Mouse (Mus musculus): Measurements from ENCODE around the gene Mov10l1. TPM values are rescaled to one million over a fixed set of nuclear protein-coding genes. Genes with fewer than 3 reads are reported as not detected.
A peak's percentile ranks its signal among the peaks of the same experiment; 100 is the strongest.

The Mov10l1 gene
- polyA plus RNA-seq, 1 experiment from 2014 or later: 0.31 TPM

GRCm38 (mm10) chr15:89001245-89001644, 18.5 kb downstream of the Mov10l1 start:
- WGBS: 66% methylated on average over 3 of the region's 3 CpGs
- Histone ChIP-seq H3K4me3 (ENCODE audit: low read length) (no peak overlapping the region), H3K9ac (replicated peaks; ENCODE audit: low read length) (no peak overlapping the region), H3K27me3 (ENCODE audit: insufficient read depth, low read length) (no peaks in the 10 kb centered on the region), H3K36me3 (ENCODE audit: insufficient read depth, low read length) (no peaks in the 10 kb centered on the region), H3K27ac (ENCODE audit: low read length) (no peak overlapping the region), H3K4me2 (replicated peaks; ENCODE audit: low read depth, low read length) (no peak overlapping the region), H3K9me3 (ENCODE audit: low read length) (no peaks in the 10 kb centered on the region), H3K4me1 (ENCODE audit: insufficient read depth, low read length) (no peaks in the 10 kb centered on the region)
- no peak for ATAC-seq (ENCODE audit: low FRiP score, low TSS enrichment)

- H3K4me3 ChIP-seq (ENCODE audit: low read length): no peak overlapping the region
- H3K27ac ChIP-seq (ENCODE audit: low read length): no peak overlapping the region
- H3K4me1 ChIP-seq (ENCODE audit: insufficient read depth, low read length): no peaks in the 10 kb centered on the region
- H3K36me3 ChIP-seq (ENCODE audit: insufficient read depth, low read length): no peaks in the 10 kb centered on the region
- no peaks in the 10 kb centered on the region for H3K27me3 ChIP-seq (ENCODE audit: insufficient read depth, low read length)
- H3K9ac ChIP-seq (replicated peaks; ENCODE audit: low read length): no peak overlapping the region
- no peak for ATAC-seq (ENCODE audit: low FRiP score, low TSS enrichment)
- WGBS: 83% methylated on average over 7 of the region's 7 CpGs
- no peak overlapping the region for H3K4me2 ChIP-seq (replicated peaks; ENCODE audit: low read depth, low read length)
- no peaks in the 10 kb centered on the region for H3K9me3 ChIP-seq (ENCODE audit: low read length)
These were observed 24.3 kb downstream of the Mov10l1 start for GRCm38 (mm10) chr15:89007002-89007401.

DNA sequence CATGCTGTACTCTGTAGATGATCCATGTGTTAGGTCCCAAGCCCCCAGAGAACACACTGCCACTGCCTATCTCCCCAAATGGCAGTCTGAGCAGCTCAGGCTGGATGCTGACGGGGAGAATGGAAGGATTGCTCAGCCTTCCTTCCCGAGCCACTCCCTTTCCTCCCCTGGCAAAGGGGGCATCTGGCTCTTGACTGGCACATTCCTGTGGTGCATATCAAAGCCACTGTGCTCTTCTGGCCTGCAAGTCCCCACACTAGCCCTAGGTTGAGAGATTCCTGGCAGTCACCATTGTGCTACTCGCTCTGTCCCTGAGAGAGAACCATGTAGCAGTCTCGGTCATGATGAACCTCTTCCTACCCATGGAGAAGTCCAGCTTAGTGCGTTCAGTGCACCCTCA, 25.1 kb downstream of the Mov10l1 start:
- no peak for ATAC-seq (ENCODE audit: low FRiP score, low TSS enrichment)
- H3K27me3 ChIP-seq (ENCODE audit: insufficient read depth, low read length): no peaks in the 10 kb centered on the region
- no peak overlapping the region for H3K4me3 ChIP-seq (ENCODE audit: low read length)
- no peaks in the 10 kb centered on the region for H3K9me3 ChIP-seq (ENCODE audit: low read length)
- H3K9ac ChIP-seq (replicated peaks; ENCODE audit: low read length): no peak overlapping the region
- no peaks in the 10 kb centered on the region for H3K36me3 ChIP-seq (ENCODE audit: insufficient read depth, low read length)
- WGBS: 85% methylated on average over 5 of the region's 5 CpGs
- H3K4me2 ChIP-seq (replicated peaks; ENCODE audit: low read depth, low read length): no peak overlapping the region
- H3K27ac ChIP-seq (ENCODE audit: low read length): no peak overlapping the region
- H3K4me1 ChIP-seq (ENCODE audit: insufficient read depth, low read length): no peaks in the 10 kb centered on the region

- H3K36me3 ChIP-seq (ENCODE audit: insufficient read depth, low read length): no peaks in the 10 kb centered on the region
- no peaks in the 10 kb centered on the region for H3K4me1 ChIP-seq (ENCODE audit: insufficient read depth, low read length)
- WGBS: 82% methylated on average over 3 of the region's 3 CpGs
- no peak overlapping the region for H3K9ac ChIP-seq (replicated peaks; ENCODE audit: low read length)
- no peak overlapping the region for H3K27ac ChIP-seq (ENCODE audit: low read length)
- no peak overlapping the region for H3K4me3 ChIP-seq (ENCODE audit: low read length)
- H3K4me2 ChIP-seq (replicated peaks; ENCODE audit: low read depth, low read length): no peak overlapping the region
- H3K27me3 ChIP-seq (ENCODE audit: insufficient read depth, low read length): no peaks in the 10 kb centered on the region
- H3K9me3 ChIP-seq (ENCODE audit: low read length): no peaks in the 10 kb centered on the region
- no peak for ATAC-seq (ENCODE audit: low FRiP score, low TSS enrichment)
These were observed 34.0 kb downstream of the Mov10l1 start for GRCm38 (mm10) chr15:89016722-89017121.

DNA sequence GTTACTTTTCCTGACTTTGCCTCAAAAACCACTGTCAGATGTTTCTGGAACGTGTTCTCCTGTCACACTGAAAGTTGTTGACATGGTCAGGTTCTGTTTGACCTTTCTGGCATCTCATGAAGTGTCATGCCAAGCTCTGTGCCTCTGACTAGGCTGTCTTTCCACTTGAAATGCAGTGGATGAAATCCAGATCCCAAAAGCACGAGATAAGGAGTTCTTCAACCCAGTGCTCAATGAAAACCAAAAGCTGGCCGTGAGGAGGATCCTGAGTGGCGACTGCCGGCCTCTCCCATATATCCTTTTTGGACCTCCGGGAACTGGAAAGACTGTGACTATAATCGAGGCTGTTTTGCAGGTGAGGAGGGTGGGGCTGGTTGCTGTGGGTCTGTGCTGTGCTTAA, 37.4 kb downstream of the Mov10l1 start:
- Histone ChIP-seq H3K36me3 (ENCODE audit: insufficient read depth, low read length) (no peaks in the 10 kb centered on the region), H3K4me1 (ENCODE audit: insufficient read depth, low read length) (no peaks in the 10 kb centered on the region), H3K9me3 (ENCODE audit: low read length) (no peaks in the 10 kb centered on the region), H3K4me3 (ENCODE audit: low read length) (no peak overlapping the region), H3K4me2 (replicated peaks; ENCODE audit: low read depth, low read length) (no peak overlapping the region), H3K27ac (ENCODE audit: low read length) (no peak overlapping the region), H3K27me3 (ENCODE audit: insufficient read depth, low read length) (no peaks in the 10 kb centered on the region), H3K9ac (replicated peaks; ENCODE audit: low read length) (no peak overlapping the region)
- WGBS: 79% methylated on average over 7 of the region's 7 CpGs
- no peak for ATAC-seq (ENCODE audit: low FRiP score, low TSS enrichment)

GRCm38 (mm10) chr15:89020492-89020891, 37.8 kb downstream of the Mov10l1 start:
- no peaks in the 10 kb centered on the region for H3K36me3 ChIP-seq (ENCODE audit: insufficient read depth, low read length)
- no peaks in the 10 kb centered on the region for H3K27me3 ChIP-seq (ENCODE audit: insufficient read depth, low read length)
- H3K27ac ChIP-seq (ENCODE audit: low read length): no peak overlapping the region
- H3K9ac ChIP-seq (replicated peaks; ENCODE audit: low read length): no peak overlapping the region
- H3K4me1 ChIP-seq (ENCODE audit: insufficient read depth, low read length): no peaks in the 10 kb centered on the region
- no peak for ATAC-seq (ENCODE audit: low FRiP score, low TSS enrichment)
- no peak overlapping the region for H3K4me3 ChIP-seq (ENCODE audit: low read length)
- 74% methylated on average over 7 of the region's 7 CpGs for WGBS
- no peak overlapping the region for H3K4me2 ChIP-seq (replicated peaks; ENCODE audit: low read depth, low read length)
- H3K9me3 ChIP-seq (ENCODE audit: low read length): no peaks in the 10 kb centered on the region

- no peak overlapping the region for H3K4me2 ChIP-seq (replicated peaks; ENCODE audit: low read depth, low read length)
- H3K9ac ChIP-seq (replicated peaks; ENCODE audit: low read length): no peak overlapping the region
- no peak for ATAC-seq (ENCODE audit: low FRiP score, low TSS enrichment)
- H3K27ac ChIP-seq (ENCODE audit: low read length): no peak overlapping the region
- no peaks in the 10 kb centered on the region for H3K36me3 ChIP-seq (ENCODE audit: insufficient read depth, low read length)
- peaks cover 4% of the 10 kb centered on the region; the same call in 1 of the 2 replicates for H3K9me3 ChIP-seq (ENCODE audit: low read length)
- no peaks in the 10 kb centered on the region for H3K27me3 ChIP-seq (ENCODE audit: insufficient read depth, low read length)
- no peak overlapping the region for H3K4me3 ChIP-seq (ENCODE audit: low read length)
- no peaks in the 10 kb centered on the region for H3K4me1 ChIP-seq (ENCODE audit: insufficient read depth, low read length)
- 75% methylated on average over 5 of the region's 5 CpGs for WGBS
These were observed 61.7 kb downstream of the Mov10l1 start for GRCm38 (mm10) chr15:89044381-89044780.

GRCm38 (mm10) chr15:89046356-89046755, 63.6 kb downstream of the Mov10l1 start:
- Histone ChIP-seq H3K36me3 (ENCODE audit: insufficient read depth, low read length) (no peaks in the 10 kb centered on the region), H3K9me3 (ENCODE audit: low read length) (peaks cover 4% of the 10 kb centered on the region; the same call in 1 of the 2 replicates), H3K9ac (replicated peaks; ENCODE audit: low read length) (no peak overlapping the region), H3K4me1 (ENCODE audit: insufficient read depth, low read length) (no peaks in the 10 kb centered on the region), H3K27ac (ENCODE audit: low read length) (no peak overlapping the region), H3K4me3 (ENCODE audit: low read length) (no peak overlapping the region), H3K27me3 (ENCODE audit: insufficient read depth, low read length) (no peaks in the 10 kb centered on the region), H3K4me2 (replicated peaks; ENCODE audit: low read depth, low read length) (no peak overlapping the region)
- 73% methylated on average over 4 of the region's 4 CpGs for WGBS
- no peak for ATAC-seq (ENCODE audit: low FRiP score, low TSS enrichment)

GRCm38 (mm10) chr15:89054666-89055065, 72.0 kb downstream of the Mov10l1 start:
- H3K4me2 ChIP-seq (replicated peaks; ENCODE audit: low read depth, low read length): no peak overlapping the region
- H3K9me3 ChIP-seq (ENCODE audit: low read length): no peaks in the 10 kb centered on the region
- no peak overlapping the region for H3K9ac ChIP-seq (replicated peaks; ENCODE audit: low read length)
- peaks cover 24% of the 10 kb centered on the region for H3K27me3 ChIP-seq (ENCODE audit: insufficient read depth, low read length)
- no peaks in the 10 kb centered on the region for H3K36me3 ChIP-seq (ENCODE audit: insufficient read depth, low read length)
- no peak overlapping the region for H3K27ac ChIP-seq (ENCODE audit: low read length)
- ATAC-seq (ENCODE audit: low FRiP score, low TSS enrichment): no peak
- H3K4me1 ChIP-seq (ENCODE audit: insufficient read depth, low read length): peaks cover 4% of the 10 kb centered on the region; the same call in 1 of the 2 replicates
- H3K4me3 ChIP-seq (ENCODE audit: low read length): no peak overlapping the region
- 88% methylated on average over 7 of the region's 7 CpGs for WGBS

- Histone ChIP-seq H3K27me3 (ENCODE audit: insufficient read depth, low read length) (peaks cover 51% of the 10 kb centered on the region), H3K9me3 (ENCODE audit: low read length) (no peaks in the 10 kb centered on the region), H3K4me3 (ENCODE audit: low read length) (no peak overlapping the region; the same call in 1 of the 2 replicates), H3K4me2 (replicated peaks; ENCODE audit: low read depth, low read length) (peak overlapping the region; percentile 99), H3K36me3 (ENCODE audit: insufficient read depth, low read length) (no peaks in the 10 kb centered on the region), H3K27ac (ENCODE audit: low read length) (no peak overlapping the region), H3K4me1 (ENCODE audit: insufficient read depth, low read length) (peaks cover 8% of the 10 kb centered on the region; the same call in 1 of the 2 replicates), H3K9ac (replicated peaks; ENCODE audit: low read length) (peak overlapping the region; percentile 68; the same call in 1 of the 2 replicates)
- WGBS: 27% methylated on average over 6 of the region's 6 CpGs
- no peak for ATAC-seq (ENCODE audit: low FRiP score, low TSS enrichment)
These were observed 76.0 kb downstream of the Mov10l1 start for GRCm38 (mm10) chr15:89058736-89059135.
